Mouse (Mus musculus) CH12.LX (cell line): ENCODE data around the gene Fbxl18. TPM values are rescaled to one million over a fixed set of nuclear protein-coding genes. Genes with fewer than 3 reads are reported as not detected.

Experiments used
- DNase-seq: peaks from one replicate; pipeline ENCODE4 v3.0.0-alpha.2; 2013; ENCODE audit errors: extremely low read depth
- H3K27ac ChIP-seq: 2 replicates; pipeline ENCODE4 v1.5.1; 2012; ENCODE audit warnings: low read depth, mild to moderate bottlenecking, control low read depth, moderate library complexity; ENCODE audit not compliant: insufficient read depth
- H3K27me3 ChIP-seq: replicated peaks from 2 replicates; pipeline ENCODE3; 2012; ENCODE audit warnings: inconsistent platforms
- H3K36me3 ChIP-seq, 2 experiments: replicated peaks in 1 of 2; 2 replicates each; pipeline versions ENCODE3 to v1.6.1; 2012; ENCODE audit warnings: inconsistent platforms in 1 of 2, low read length in 1 of 2, mild to moderate bottlenecking in 1 of 2, mixed read lengths in 1 of 2, moderate library complexity in 1 of 2; ENCODE audit not compliant: control insufficient read depth in 1 of 2, insufficient read depth in 1 of 2
- H3K4me1 ChIP-seq, 2 experiments: 2 replicates each; pipeline ENCODE4 v1.6.1; 2012; ENCODE audit warnings: inconsistent platforms in 1 of 2, moderate library complexity in 1 of 2; ENCODE audit not compliant: insufficient read depth in 2 of 2, control insufficient read depth in 1 of 2
- H3K4me2 ChIP-seq: 2 replicates; pipeline ENCODE4 v1.6.1; 2012; ENCODE audit warnings: low read depth, mild to moderate bottlenecking, control low read depth; ENCODE audit not compliant: poor library complexity, insufficient read depth, severe bottlenecking
- H3K4me3 ChIP-seq, 3 experiments: fragments of 150-350 bp in 1 of 3; sonication (generic) in 1 of 3; replicated peaks in 1 of 3; 2 replicates each; pipeline versions ENCODE3 to v1.5.1; 2011 to 2012; ENCODE audit warnings: low read depth in 2 of 3, low read length in 2 of 3, mild to moderate bottlenecking in 2 of 3, moderate library complexity in 2 of 3, control low read depth in 1 of 3, improper control_type of control experiment in 1 of 3, inconsistent platforms in 1 of 3, mixed read lengths in 1 of 3; ENCODE audit not compliant: poor library complexity in 1 of 3
- H3K79me2 ChIP-seq: replicated peaks from 2 replicates; pipeline ENCODE4 v1.6.1; 2012; ENCODE audit warnings: mild to moderate bottlenecking, moderate library complexity; ENCODE audit not compliant: control insufficient read depth, poor library complexity, insufficient read depth, severe bottlenecking; ENCODE audit errors: extremely low read depth
- H3K9ac ChIP-seq: 2 replicates; pipeline ENCODE4 v1.6.1; 2012; ENCODE audit warnings: low read depth, mild to moderate bottlenecking, control low read depth, moderate library complexity; ENCODE audit not compliant: insufficient read depth
- H3K9me3 ChIP-seq: replicated peaks from 2 replicates; pipeline ENCODE3; 2012; ENCODE audit warnings: low read length, inconsistent platforms, mixed read lengths
- BHLHE40 ChIP-seq: IDR thresholded peaks from 2 replicates; pipeline ENCODE4 v1.6.1; 2011; ENCODE audit warnings: mild to moderate bottlenecking, low read depth, low read length, improper control_type of control experiment
- CHD2 ChIP-seq: IDR thresholded peaks from 2 replicates; pipeline ENCODE4 v1.6.1; 2011; ENCODE audit warnings: low read length, improper control_type of control experiment
- CTCF ChIP-seq, 2 experiments: IDR thresholded peaks in 1 of 2; conservative IDR thresholded peaks in 1 of 2; 2 replicates each; pipeline ENCODE4 v1.5.1; 2011 to 2012; ENCODE audit warnings: low read depth in 2 of 2, low read length in 2 of 2, improper control_type of control experiment in 1 of 2, inconsistent platforms in 1 of 2, mild to moderate bottlenecking in 1 of 2, moderate library complexity in 1 of 2
- E2F4 ChIP-seq: IDR thresholded peaks from 2 replicates; pipeline ENCODE4 v1.6.1; 2011; ENCODE audit warnings: low read depth, low read length, improper control_type of control experiment; ENCODE audit not compliant: insufficient replicate concordance
- EP300 ChIP-seq: IDR thresholded peaks from 2 replicates; pipeline ENCODE4 v1.6.1; 2011; ENCODE audit warnings: low read length, improper control_type of control experiment
- ETS1 ChIP-seq: conservative IDR thresholded peaks from 2 replicates; pipeline ENCODE4 v1.6.1; 2012; ENCODE audit warnings: low read depth, mild to moderate bottlenecking, inconsistent platforms, low read length, improper control_type of control experiment, moderate library complexity
- GABPA ChIP-seq: IDR thresholded peaks from 2 replicates; pipeline ENCODE4 v1.6.1; 2012; ENCODE audit warnings: low read depth, low read length, improper control_type of control experiment, inconsistent platforms; ENCODE audit not compliant: insufficient replicate concordance
- HCFC1 ChIP-seq: IDR thresholded peaks from 2 replicates; pipeline ENCODE4 v1.6.1; 2012; ENCODE audit warnings: low read depth, mild to moderate bottlenecking, inconsistent platforms, low read length, improper control_type of control experiment
- IRF4 ChIP-seq: IDR thresholded peaks from 2 replicates; pipeline ENCODE4 v1.6.1; 2014; ENCODE audit warnings: low read depth, mild to moderate bottlenecking, inconsistent platforms, low read length, improper control_type of control experiment
- JUN ChIP-seq: IDR thresholded peaks from 2 replicates; pipeline ENCODE4 v1.6.1; 2011; ENCODE audit warnings: low read depth, mild to moderate bottlenecking, low read length, improper control_type of control experiment, moderate library complexity; ENCODE audit not compliant: insufficient read depth
- JUND ChIP-seq: conservative IDR thresholded peaks from 2 replicates; pipeline ENCODE4 v1.6.1; 2011; ENCODE audit warnings: low read depth, low read length, improper control_type of control experiment
- KAT2A ChIP-seq: IDR thresholded peaks from 2 replicates; pipeline ENCODE4 v1.6.1; 2012; ENCODE audit warnings: low read length, improper control_type of control experiment, inconsistent platforms; ENCODE audit not compliant: insufficient replicate concordance
- MAFK ChIP-seq: IDR thresholded peaks from 2 replicates; pipeline ENCODE4 v1.6.1; 2011; ENCODE audit warnings: low read length, improper control_type of control experiment; ENCODE audit not compliant: insufficient replicate concordance
- MAX ChIP-seq: IDR thresholded peaks from 2 replicates; pipeline ENCODE4 v1.6.1; 2011; ENCODE audit warnings: low read length, improper control_type of control experiment
- MEF2A ChIP-seq: IDR thresholded peaks from 2 replicates; pipeline ENCODE4 v1.6.1; 2014; ENCODE audit warnings: low read depth, mild to moderate bottlenecking, inconsistent platforms, low read length, improper control_type of control experiment, borderline replicate concordance
- MXI1 ChIP-seq: IDR thresholded peaks from 2 replicates; pipeline ENCODE4 v1.6.1; 2011; ENCODE audit warnings: mild to moderate bottlenecking, low read depth, low read length, improper control_type of control experiment
- NELFE ChIP-seq: IDR thresholded peaks from 2 replicates; pipeline ENCODE4 v1.6.1; 2011; ENCODE audit warnings: low read depth, low read length, improper control_type of control experiment
- NRF1 ChIP-seq: IDR thresholded peaks from 2 replicates; pipeline ENCODE4 v1.6.1; 2014; ENCODE audit warnings: low read depth, mild to moderate bottlenecking, inconsistent platforms, low read length, improper control_type of control experiment, moderate library complexity
- PAX5 ChIP-seq: IDR thresholded peaks from 2 replicates; pipeline ENCODE4 v1.6.1; 2012; ENCODE audit warnings: low read length, inconsistent platforms, mixed read lengths
- POLR2A ChIP-seq: IDR thresholded peaks from 2 replicates; pipeline ENCODE4 v1.6.1; 2011; ENCODE audit warnings: low read depth, mild to moderate bottlenecking, improper control_type of control experiment, low read length
- POLR2AphosphoS2 ChIP-seq: IDR thresholded peaks from 2 replicates; pipeline ENCODE4 v1.6.1; 2011; ENCODE audit warnings: low read depth, low read length, improper control_type of control experiment
- RAD21 ChIP-seq: IDR thresholded peaks from 2 replicates; pipeline ENCODE4 v1.6.1; 2011; ENCODE audit warnings: low read depth, mild to moderate bottlenecking, low read length, improper control_type of control experiment, moderate library complexity
- RCOR1 ChIP-seq: conservative IDR thresholded peaks from 2 replicates; pipeline ENCODE4 v1.6.1; 2012; ENCODE audit warnings: low read depth, mild to moderate bottlenecking, inconsistent platforms, low read length, improper control_type of control experiment
- SIN3A ChIP-seq: IDR thresholded peaks from 2 replicates; pipeline ENCODE4 v1.6.1; 2012; ENCODE audit warnings: low read length, improper control_type of control experiment, inconsistent platforms
- TBP ChIP-seq: conservative IDR thresholded peaks from 2 replicates; pipeline ENCODE4 v1.6.1; 2011; ENCODE audit warnings: low read depth, low read length, improper control_type of control experiment
- TCF12 ChIP-seq: IDR thresholded peaks from 2 replicates; pipeline ENCODE4 v1.6.1; 2014; ENCODE audit warnings: low read depth, mild to moderate bottlenecking, inconsistent platforms, low read length, improper control_type of control experiment
- UBTF ChIP-seq: IDR thresholded peaks from 2 replicates; pipeline ENCODE4 v1.6.1; 2012; ENCODE audit warnings: low read depth, mild to moderate bottlenecking, inconsistent platforms, low read length, improper control_type of control experiment, moderate library complexity
- USF1 ChIP-seq: IDR thresholded peaks from 2 replicates; pipeline ENCODE4 v1.6.1; 2014; ENCODE audit warnings: low read depth, mild to moderate bottlenecking, inconsistent platforms, low read length, improper control_type of control experiment
- USF2 ChIP-seq: conservative IDR thresholded peaks from 2 replicates; pipeline ENCODE4 v1.6.1; 2011; ENCODE audit warnings: low read depth, low read length, improper control_type of control experiment
- ZC3H11A ChIP-seq: IDR thresholded peaks from 2 replicates; pipeline ENCODE4 v1.6.1; 2012; ENCODE audit warnings: low read depth, mild to moderate bottlenecking, inconsistent platforms, low read length, improper control_type of control experiment
- ZKSCAN1 ChIP-seq: IDR thresholded peaks from 2 replicates; pipeline ENCODE4 v1.6.1; 2012; ENCODE audit warnings: low read depth, inconsistent platforms, low read length, improper control_type of control experiment, borderline replicate concordance
- ZNF384 ChIP-seq: IDR thresholded peaks from 2 replicates; pipeline ENCODE4 v1.6.1; 2012; ENCODE audit warnings: low read depth, low read length, improper control_type of control experiment, inconsistent platforms
- dilution Hi-C: fragments of 300-500 bp; cut with MboI; formaldehyde crosslinking; loops from 2 replicates; pipeline ENCODE4 v1.14.3; 2020; ENCODE audit warnings: low sequenced_read_pairs; ENCODE audit not compliant: extremely low pct_unique_long_range_greater_than_20kb, extremely low pct_ligation_motif_present
- in situ Hi-C: fragments of 300-500 bp; cut with MboI; formaldehyde crosslinking; loops from 3 replicates; pipeline ENCODE4 v1.14.3; 2019; ENCODE audit warnings: low sequenced_read_pairs, low pct_ligation_motif_present, low pct_unique_long_range_greater_than_20kb, mixed read lengths
- polyA plus RNA-seq: library from polyadenylated mRNA; unstranded; fragments of >175 nt; gene quantifications from 2 replicates; pipeline ENCODE4 v1.2.1, GENCODE M21; 2012; ENCODE audit warnings: low read depth; ENCODE audit not compliant: insufficient read length
- total RNA-seq, 2 experiments: library from RNA; depleted of rRNA; stranded (reverse); fragments of 300-350 nt in 1 of 2; fragments of >200 nt in 1 of 2; gene quantifications; 2 replicates each; pipeline ENCODE4 v1.2.3; 2012 to 2014

The Fbxl18 gene
- total and polyA plus RNA-seq, 3 experiments, result 3.7 to 6.4 (median 5.5) TPM

GRCm38 (mm10) chr5:142932731-142933130 is 37.5 kb upstream of the Fbxl18 start:
- in situ Hi-C loops, result loop anchor here (5.0 to 25.0 kb wide), 2 partner anchors 45 to 355 kb away; partner anchors contain the start of gene Zfp853
- TF ChIP-seq EP300 (no peak), IRF4 (no peak), MEF2A (no peak), MAX (no peak), ZNF384 (no peak), NRF1 (no peak), JUND (no peak), JUN (no peak), TCF12 (no peak), SIN3A (no peak), GABPA (no peak), USF1 (no peak), POLR2A (no peak), ZC3H11A (no peak), KAT2A (no peak), ETS1 (no peak)
- Histone ChIP-seq H3K27ac (no peak overlapping the region), H3K9me3 (no peaks in the 10 kb centered on the region), H3K9ac (no peak overlapping the region), H3K4me2 (no peak overlapping the region), H3K79me2 (no peaks in the 10 kb centered on the region), H3K27me3 (no peaks in the 10 kb centered on the region), H3K36me3 (no peaks in the 10 kb centered on the region), H3K4me1 (peaks cover 12 to 44% of the 10 kb centered on the region in 2 experiments), H3K4me3 (no peak overlapping the region)
- no peak for DNase-seq
- dilution Hi-C loops, result no loop called here

DNA sequence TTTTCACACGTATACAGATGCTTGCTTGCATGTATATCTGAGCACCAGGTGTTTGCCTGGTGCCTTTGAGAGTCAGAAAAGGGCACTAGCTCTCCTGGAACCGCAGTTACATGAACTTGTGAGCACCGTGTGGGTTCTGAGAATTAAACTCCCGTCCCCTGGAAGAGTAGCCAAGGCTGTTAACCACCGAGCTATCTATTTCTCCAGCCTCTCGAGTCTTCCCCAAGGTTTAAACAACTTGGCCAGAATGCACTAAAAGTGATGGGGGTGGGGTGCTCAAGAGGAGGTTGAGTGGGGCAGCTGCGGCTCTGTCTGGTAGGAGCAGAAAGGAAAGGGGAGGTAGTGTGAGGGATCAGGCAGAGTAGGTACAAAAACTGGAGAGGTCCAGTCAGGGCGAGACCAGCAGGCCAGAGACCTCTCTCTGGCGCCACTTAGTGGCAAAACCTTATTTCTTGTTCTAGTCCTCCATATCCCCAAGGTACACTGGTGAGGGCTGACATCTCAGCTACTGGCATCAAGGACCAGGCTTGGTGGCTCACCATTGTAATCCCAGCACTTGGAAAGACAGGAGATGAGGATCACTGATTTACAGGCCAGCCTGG is 37.0 kb upstream of the Fbxl18 start:
- DNase-seq, result peak; percentile 90
- in situ Hi-C loops (loop anchor here (5.0 to 25.0 kb wide), 2 partner anchors 45 to 355 kb away; partner anchors contain the start of gene Zfp853), dilution Hi-C loops (no loop called here)
- H3K9ac ChIP-seq, result peak overlapping the region; percentile 65
- H3K9me3 ChIP-seq, result no peaks in the 10 kb centered on the region
- peaks cover 12 to 49% of the 10 kb centered on the region in 2 experiments for H3K4me1 ChIP-seq
- peak overlapping the region; percentile 16 to 36 (median 26) for H3K4me3 ChIP-seq
- H3K36me3 ChIP-seq, result no peaks in the 10 kb centered on the region
- H3K27ac ChIP-seq, result no peak overlapping the region
- H3K79me2 ChIP-seq, result no peaks in the 10 kb centered on the region
- no peaks in the 10 kb centered on the region for H3K27me3 ChIP-seq
- peak overlapping the region; percentile 86 for H3K4me2 ChIP-seq
- TF ChIP-seq HCFC1 (peak; percentile 36; the same call in 1 of the 2 replicates), MAFK (no peak), ETS1 (no peak), TBP (no peak), RAD21 (peak; percentile 94), CTCF (conservative IDR thresholded peaks at IDR 0.05 in 1 of 2, IDR thresholded peaks at IDR 0.05 in 1 of 2; ENCODE audit: low read depth in 2 of 2, low read length in 2 of 2) (peak; percentile 53 to 94), JUN (no peak), MXI1 (no peak), E2F4 (no peak), USF1 (no peak), CHD2 (no peak), KAT2A (no peak), SIN3A (peak; percentile 76), NRF1 (0 out of 2 replicates have a peak, but pooled peaks have one; percentile 2), RCOR1 (no peak), ZKSCAN1 (no peak), POLR2AphosphoS2 (no peak), IRF4 (peak; percentile 67), PAX5 (no peak), NELFE (no peak; the same call in 1 of the 2 replicates), BHLHE40 (0 out of 2 replicates have a peak, but pooled peaks have one; percentile 13), UBTF (no peak), USF2 (no peak)
